Mouse (Mus musculus): ENCODE data around the gene Gm45337. TPM values are rescaled to one million over a fixed set of nuclear protein-coding genes. Genes with fewer than 3 reads are reported as not detected.
"Not testable (repeated sequence)": the region's sequence is repeated elsewhere in the genome, so short reads cannot be mapped to it uniquely, and the experiment has no call there.

Gene Gm45337
- not detected for total RNA-seq (2021)

DNA sequence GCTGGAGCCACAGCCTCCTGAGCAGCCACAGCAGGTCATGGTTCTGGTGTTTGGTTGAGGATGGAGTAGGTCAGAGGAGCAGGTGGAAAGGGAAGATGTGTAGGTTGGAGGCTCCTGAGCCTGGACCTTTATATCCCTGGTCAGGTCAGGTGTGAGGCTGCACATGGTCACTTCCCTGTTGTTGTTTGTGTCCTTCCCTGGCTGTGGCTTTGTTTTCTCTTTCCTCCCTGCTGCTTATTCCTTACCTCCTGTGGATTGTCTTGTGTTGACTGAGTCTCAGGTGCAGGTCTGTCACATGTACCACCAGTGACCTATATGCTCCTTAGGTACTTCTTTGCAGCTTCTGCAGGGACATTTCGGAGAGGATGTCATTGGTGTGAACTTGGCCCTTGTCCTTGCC is at the start of gene Gm45337:
Gene Gm45337 (minus strand): TSS at position 101 of the 400 bp plus-strand sequence.
- no peak for DNase-seq

DNA sequence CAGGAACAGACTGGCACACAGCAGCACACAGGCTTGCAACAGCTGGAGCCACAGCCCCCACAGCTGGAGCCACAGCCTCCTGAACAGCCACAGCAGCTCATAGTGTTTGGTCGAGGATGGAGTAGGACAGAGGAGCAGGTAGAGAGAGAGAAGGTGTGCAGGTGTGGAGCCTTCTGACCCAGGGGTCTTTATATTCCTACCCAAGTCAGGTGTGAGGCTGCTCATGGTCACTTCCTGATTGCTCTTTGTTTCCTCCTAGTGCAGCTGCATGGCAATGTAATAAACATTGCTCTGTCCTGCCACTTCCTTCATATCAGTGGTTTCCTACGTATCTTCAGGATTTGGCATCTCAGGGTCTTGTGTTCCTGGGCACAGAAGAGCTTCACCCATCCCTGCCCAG is 45.9 kb upstream of the Gm45337 start, which contains the start of gene Gm10153:
Gene Gm10153 (minus strand): TSS at position 101 of the 400 bp plus-strand sequence.
- no peak for DNase-seq

DNA sequence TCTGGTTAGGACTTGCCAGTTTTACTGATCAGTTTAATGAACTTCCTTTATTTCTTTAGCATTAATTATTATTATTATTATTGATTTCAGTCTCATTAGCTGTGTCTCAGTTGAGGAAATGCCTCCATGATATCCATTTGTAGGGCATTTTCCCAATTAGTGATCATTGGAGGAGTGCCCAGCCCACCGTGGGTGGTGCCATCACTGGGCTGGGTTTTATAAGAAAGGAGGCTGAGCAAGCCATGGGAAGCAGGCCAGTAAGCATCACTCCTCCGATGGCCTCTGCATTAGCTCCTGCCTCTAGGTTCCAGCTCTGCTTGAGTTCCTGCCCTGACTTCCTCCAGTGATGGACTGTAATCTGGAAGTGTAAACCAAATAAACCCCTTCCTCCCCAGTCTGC is 43.7 kb upstream of the Gm45337 start:
- no peak for DNase-seq

DNA sequence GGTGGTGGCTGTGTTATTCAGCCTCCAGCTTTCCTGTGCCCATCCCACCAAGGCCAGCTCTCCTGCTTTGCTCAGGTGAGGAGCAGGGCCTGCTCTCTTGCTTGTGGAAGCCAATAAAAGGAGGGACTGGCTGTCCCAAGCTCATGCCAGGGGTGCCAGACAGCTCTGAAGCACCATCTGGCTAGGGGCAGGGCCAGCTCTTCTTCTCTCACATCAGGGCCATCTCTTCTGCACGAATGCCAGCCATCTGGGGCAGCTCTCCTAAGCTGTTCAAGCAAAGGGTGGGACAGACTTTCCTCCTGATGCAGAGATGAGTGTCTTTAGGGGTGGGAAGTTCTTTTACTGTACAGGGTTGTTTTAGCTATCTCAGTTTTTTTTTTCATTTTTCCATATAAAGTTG is 36.6 kb upstream of the Gm45337 start:
- no peak for DNase-seq

DNA sequence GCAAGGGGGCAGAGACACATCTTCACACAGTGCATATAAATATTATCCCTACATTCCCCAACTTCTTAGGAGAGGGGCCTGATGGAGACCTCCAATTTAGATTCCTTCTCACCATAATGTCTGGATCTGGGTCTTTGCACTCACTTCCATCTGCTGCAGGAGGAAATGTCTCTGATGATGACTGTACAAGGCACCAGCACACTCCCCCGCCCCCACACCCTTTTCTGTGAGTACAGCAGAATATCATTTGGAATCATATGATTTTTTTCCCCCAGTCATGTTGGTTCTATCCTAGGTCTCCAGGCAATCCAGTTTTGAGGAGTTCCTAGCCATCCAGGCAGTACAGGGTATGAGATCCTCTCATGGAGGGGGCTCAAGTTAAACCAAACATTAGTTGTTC is 34.3 kb upstream of the Gm45337 start:
- DNase-seq = peak in 1 of 2 experiments; percentile 9

DNA sequence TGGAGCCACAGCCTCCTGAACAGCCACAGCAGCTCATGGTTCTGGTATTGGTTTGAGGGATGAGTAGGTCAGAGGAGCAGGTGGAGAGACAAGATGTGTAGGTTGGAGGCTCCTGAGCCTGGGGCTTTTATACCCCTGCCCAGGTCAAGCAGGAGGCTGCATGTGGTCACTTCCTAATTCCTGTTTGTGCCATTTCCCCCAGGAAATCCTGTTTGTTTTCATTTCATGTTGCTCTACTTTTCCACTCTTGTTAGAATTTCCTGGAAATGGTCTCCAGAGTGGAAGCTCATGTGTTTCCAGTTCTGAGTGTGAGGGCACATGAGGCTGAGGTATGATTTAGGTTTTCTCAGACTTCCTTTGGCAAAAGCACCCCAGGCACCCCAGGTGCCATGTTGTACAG is 31.5 kb upstream of the Gm45337 start, which contains the start of gene Krtap5-2:
Gene Krtap5-2 (minus strand): TSS at position 101 of the 400 bp plus-strand sequence.
- DNase-seq = not testable (repeated sequence)

DNA sequence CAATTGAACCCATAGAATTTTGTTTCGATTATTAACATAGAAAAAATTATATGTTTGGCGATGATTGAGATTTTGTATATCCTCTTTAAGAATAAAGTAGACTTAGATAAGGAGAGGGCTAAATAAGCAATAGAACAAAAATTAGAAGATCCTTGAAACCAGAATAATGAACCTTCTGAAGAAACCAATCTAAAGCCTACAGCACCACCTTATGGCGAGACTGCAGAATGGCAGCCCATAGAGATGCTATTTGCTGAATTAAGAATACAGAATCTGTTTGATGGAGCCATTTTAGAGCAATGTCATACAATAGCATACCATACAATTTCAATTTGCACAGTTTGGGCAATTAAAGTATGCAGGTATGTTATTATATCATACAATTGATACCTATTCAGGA is 25.4 kb upstream of the Gm45337 start:
- DNase-seq = no peak

DNA sequence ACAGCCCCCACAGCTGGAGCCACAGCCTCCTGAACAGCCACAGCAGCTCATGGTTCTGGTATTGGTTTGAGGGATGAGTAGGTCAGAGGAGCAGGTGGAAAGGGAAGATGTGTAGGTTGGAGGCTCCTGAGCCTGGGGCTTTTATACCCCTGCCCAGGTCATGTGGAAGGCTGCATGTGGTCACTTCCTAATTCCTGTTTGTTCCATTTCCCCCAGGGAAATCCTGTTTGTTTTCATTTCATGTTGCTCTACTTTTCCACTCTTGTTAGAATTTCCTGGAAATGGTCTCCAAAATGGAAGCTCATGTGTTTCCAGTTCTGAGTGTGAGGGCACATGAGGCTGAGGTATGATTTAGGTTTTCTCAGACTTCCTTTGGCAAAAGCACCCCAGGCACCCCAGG is 21.2 kb upstream of the Gm45337 start, which contains the start of gene Gm4553:
Gene Gm4553 (minus strand): TSS at position 101 of the 400 bp plus-strand sequence.
- not testable (repeated sequence) for DNase-seq

DNA sequence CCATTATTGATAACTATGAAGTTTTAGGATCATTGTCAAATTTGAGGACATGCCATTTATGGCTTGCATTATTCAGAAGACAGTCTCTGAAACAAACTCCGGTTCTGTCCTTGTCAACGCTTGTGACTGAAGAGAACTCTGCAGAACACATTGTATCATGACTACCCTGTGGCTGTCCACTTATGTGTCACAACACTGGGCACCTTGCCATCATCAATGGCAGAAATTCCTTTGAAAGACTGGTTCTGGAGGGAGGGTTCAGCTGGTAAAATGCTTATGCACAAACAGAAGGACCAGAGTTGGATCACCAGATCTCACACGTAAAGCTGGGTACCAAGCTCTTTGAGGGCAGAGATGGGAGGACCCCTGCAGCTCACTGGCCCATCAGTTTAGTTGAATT is 15.0 kb upstream of the Gm45337 start:
- no peak for DNase-seq

DNA sequence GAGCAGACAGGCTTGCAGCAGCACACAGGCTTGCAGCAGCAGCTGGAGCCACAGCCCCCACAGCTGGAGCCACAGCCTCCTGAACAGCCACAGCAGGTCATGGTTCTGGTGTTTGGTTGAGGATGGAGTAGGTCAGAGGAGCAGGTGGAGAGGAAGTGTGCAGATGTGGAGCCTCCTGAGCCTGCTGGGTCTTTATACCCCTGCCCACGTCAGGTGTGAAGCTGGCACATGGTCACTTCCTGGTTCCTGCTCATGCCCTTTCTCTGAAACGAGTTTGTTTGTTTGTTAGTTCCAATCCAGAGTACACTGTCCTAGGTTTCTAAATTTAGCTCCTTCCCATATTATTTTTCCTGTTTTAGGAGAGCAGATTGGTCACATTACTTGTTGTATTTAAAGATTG is 12.6 kb upstream of the Gm45337 start, which contains the start of gene Gm29735:
Gene Gm29735 (minus strand): TSS at position 101 of the 400 bp plus-strand sequence.
- DNase-seq = not testable (repeated sequence)

DNA sequence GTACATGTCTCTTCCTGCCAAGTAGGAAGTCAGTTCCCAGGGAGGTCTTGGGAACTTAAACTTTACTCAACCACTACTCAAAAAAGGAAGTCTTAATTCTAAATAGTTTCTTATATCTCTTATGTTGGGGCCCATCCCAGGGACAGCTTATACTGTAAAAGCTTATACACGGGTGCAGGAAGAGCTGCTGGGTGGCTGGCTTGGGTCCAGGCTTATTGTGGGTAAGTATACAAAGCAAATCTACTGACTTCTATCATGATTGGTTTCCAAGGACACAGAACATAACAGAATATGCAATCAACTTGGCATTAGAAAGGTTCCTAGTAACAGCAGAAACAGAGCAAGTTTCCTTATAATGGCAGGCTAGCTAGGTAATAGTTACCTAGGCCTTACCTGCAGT is 10.9 kb upstream of the Gm45337 start:
- no peak for DNase-seq

DNA sequence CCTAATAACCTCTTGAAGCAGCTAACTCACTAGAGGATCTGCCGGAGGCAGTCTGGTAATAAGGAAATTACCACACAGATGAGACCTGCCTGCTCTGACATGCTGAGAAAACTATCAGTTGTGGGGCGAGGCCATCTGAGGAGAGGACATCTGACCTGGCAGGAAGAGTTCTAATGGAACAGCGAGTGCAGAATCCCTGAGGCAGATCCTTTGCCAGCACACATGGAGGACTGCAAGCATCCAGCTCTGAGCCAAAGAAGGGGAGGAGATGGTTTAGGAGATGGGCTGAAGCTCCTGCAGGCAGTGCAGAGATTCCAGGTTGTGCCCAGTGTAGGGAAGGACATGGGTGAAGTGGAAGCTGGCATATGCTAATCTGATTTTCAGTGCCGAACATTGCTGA is 7.8 kb upstream of the Gm45337 start:
- no peak for DNase-seq

DNA sequence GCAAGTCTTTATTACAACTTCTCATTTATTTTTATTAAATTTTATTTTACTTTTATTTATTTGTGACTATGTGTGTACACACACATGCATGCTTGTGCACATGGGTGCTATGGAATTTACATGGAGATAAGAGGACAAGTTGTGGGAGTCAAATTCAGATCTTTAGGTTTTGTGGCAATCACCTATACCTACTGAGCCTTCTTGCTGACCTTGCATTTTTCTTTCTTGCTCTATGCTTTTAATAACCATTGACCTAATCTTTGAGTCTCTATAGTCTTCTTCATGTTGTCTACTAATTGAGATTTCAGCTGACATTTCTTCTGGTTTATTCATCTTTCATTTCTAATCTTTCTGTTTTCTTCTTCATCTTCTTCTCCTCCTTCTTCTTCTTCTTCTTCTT is 4.2 kb upstream of the Gm45337 start:
- DNase-seq = no peak

DNA sequence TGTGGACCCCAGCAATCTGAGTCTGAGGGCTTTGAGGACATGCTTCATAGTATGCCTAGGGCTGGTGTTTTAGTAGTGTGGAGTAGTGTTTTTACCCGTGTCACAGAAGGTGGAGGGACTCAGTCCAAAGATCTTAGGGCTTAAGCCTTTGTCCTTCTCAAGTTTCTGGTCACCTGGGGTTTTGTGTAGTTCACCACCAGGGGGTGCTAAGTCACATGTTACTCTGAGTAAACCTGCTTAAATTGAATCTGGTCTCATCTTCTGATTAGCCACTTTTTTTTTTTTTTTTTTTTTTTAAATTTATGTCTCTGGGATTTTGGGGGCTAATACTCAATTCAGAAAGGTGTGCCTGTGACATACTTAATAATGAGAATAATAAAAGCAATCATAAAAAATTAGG is 1.6 kb upstream of the Gm45337 start:
- peak in 1 of 2 experiments; percentile 19 for DNase-seq

DNA sequence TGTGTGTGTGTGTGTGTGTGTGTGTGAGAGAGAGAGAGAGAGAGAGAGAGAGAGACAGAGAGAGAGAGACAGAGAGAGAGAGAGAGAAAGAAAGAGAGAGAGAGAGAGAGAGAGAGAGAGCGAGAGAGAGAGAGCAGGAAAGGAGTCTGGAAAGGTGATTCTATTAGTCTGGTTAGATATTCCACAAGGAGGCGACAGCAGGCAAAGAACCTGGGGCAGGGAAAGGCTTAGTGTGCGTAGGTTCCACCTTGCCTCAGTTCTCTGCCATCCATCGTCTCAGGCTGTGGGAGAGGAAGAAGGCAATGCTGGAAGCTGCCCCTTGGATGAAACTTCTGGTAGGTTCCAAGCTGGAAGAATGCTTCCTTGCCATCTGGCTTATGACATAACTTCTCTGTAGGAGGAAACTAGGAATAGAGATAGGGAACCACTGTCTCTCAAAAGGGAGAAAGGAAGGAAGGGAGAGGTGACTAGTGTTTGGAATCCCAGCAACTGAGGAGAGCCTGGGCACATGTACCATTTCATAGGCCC is 1.1 kb upstream of the Gm45337 start:
- no peak for DNase-seq

DNA sequence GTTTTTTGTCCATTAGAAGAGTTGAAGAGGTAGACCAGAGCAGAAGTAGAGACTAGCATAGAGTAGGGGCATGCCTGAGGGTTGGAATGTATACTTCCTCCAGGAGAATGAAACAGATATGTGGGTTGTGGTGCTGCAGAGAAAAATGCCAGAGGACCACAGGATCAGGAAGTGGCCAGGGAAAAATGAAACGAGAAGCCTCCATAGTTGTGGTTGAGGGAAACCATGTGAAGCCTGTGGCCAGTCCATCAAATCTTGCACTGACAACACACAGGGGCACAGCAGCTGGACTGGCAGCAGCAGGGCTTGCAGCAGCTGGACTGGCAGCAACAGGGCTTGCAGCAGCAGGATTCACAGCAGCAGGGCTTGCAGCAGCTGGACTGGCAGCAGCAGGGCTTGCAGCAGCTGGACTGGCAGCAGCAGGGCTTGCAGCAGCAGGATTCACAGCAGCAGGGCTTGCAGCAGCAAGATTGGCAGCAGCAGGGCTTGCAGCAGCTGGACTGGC is 849 bp downstream of the Gm45337 start:
- DNase-seq = not testable (repeated sequence)

DNA sequence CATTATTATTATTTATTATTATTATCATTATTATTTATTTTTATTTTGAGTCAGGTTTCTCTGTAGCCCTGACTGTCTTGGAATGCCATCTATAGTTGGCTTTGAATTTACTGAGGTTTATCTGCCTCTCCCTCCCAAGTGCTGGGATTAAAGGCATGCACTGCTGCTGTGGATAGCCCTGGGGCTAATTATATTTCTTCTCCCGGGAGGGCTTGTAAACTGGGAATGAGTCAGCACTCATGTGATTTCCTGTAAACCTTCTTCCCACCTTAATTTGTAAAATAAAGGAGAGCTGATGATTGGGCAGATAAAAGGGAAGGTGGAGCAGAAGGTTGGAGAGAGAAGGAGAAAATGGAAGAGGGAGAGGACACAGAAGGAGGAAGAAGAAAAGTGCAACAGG is 3.7 kb downstream of the Gm45337 start:
- no peak for DNase-seq

DNA sequence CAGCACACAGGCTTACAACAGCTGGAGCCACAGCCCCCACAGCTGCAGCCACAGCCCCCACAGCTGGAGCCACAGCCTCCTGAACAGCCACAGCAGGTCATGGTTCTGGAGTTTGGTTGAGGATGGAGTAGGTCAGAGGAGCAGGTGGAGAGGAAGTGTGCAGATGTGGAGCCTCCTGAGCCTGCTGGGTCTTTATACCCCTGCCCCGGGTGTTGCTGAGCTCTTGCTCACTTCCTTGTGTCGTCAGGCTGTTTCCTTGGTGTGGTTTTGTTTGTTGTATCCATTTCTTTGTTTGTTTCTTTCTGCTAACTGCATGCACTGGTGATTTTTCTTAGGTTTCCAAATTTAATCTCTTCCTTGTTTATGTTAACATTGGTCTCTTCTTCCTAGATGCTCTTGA is 8.5 kb downstream of the Gm45337 start, which contains the start of gene Gm39115:
Gene Gm39115 (minus strand): TSS at position 101 of the 400 bp plus-strand sequence.
- not testable (repeated sequence) for DNase-seq

DNA sequence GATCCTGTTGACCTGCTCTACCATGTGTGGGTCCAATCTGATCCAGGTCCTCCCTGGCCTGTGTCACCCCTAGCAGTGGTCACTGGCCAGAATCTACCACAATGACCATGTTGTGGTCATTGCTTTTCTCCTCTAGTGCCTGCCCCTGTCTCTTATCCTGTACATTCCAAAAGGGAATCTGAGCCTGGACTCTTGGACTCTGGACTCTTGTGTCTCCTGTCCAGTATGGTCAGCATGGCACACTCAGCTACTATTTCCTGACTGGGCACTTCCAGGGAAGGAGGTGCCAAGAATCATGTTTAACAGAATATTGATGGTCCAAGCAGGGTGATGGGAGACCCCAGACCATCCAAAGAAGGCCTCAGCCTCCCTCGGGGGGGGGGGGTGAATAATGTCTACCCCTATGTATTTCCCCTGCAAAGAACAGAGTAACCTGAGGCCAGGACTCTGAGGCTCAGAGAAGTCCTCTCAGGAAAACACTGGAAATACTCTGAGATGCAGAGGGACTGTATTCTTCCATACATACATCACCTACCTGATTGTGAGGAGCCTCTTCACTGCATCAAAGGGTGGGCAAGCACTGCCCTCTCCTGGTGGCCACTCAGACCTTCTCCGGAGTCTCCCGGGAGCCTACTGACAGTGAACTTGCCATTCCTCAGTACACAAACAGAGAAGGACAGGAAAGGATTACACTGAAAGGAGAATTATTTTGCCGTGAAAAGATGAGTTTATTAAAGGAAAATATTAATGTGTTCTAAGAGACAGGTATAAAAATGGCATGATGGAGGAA is 10.0 kb downstream of the Gm45337 start:
- no peak for DNase-seq

DNA sequence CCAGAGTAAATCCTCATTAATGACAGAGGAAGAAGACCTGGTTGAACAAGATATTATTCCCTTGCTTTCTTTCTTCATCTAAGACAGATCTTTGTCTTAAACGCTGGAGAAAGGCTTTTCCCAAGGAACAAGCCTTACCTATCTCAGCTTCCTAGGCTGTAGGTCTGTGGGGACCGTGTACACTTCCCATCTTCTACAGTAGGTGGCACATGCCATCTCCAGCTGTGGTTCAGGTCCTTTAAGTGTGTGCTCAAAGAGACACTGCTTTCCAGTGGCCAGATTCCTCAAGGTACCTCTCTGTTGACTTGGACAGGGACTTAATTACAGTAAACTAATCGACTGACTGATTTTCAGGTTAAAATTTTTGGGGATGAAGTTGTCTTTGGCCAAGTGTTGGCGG is 15.6 kb downstream of the Gm45337 start:
- DNase-seq = no peak

DNA sequence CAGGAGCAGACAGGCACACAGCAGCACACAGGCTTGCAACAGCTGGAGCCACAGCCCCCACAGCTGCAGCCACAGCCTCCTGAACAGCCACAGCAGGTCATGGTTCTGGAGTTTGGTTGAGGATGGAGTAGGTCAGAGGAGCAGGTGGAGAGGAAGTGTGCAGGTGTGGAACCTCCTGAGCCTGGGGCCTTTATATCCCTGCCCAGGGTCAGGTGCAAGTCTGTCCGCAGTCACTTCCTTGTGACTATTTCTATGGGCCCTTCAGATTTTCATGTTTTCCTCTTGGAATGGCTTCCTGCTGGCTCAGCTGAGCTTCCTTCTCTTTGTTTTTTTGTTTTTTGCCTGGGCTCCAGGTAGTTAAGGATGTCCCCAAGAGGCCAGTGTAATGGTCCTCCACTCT is 23.8 kb downstream of the Gm45337 start, which contains the start of gene Gm45618:
Gene Gm45618 (minus strand): TSS at position 101 of the 400 bp plus-strand sequence.
- DNase-seq = not testable (repeated sequence)

DNA sequence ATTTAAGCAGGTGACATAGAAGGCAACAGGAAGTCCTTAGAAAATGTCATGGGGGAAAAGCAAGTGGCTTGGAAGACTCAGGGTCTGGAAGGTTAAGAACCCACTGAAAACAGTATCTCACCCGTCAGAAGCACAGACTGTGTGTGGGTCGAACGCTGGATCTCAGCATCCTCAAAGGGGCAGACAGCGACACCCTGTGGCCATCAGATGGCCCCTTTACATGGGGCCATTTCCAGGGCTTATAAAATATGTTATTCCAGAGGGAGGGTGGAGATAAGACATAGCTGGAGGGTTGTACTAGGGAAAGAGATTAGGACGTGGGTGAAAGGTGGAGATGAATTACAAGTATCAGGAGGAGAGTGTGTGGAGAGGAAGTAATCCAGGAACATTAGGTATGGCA is 24.8 kb downstream of the Gm45337 start:
- DNase-seq = no peak

DNA sequence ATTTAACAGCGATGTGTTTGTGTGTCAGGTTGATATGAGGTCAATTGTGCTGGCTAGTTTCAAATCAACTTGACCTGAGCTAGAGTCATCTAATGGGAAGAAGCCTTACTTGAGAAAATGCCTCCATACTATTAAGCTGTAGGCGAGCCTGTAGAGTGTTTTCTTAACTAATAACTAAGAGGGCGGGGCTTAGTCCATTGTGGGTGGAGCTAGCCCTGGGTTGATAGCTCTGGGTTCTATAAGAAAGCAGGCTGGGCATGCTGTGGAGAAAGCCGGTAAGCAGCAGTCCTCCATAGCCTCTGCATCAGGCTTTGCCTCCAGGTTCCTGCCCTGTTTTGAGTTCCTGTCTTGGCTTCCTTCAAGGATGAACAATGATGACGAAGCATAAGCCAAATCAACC is 39.7 kb downstream of the Gm45337 start:
- DNase-seq = no peak
